Mouse (Mus musculus): Measurements from ENCODE around the gene Vangl2. TPM values are rescaled to one million over a fixed set of nuclear protein-coding genes. Genes with fewer than 3 reads are reported as not detected.

Gene Vangl2
- polyA plus RNA-seq, 1 experiment = 2.2 TPM

- Histone ChIP-seq H3K27ac (ENCODE audit: control insufficient read depth, insufficient read depth, low read depth, low read length, poor library complexity) (no peak overlapping the region), H3K4me3 (replicated peaks; ENCODE audit: control insufficient read depth, low read depth, low read length) (no peak overlapping the region), H3K4me1 (ENCODE audit: control insufficient read depth, insufficient read depth, low read length) (no peaks in the 10 kb centered on the region; the same call in 1 of the 2 replicates)
- WGBS = 87% methylated on average over 5 of the region's 5 CpGs
- TF ChIP-seq POLR2A (IDR thresholded peaks at IDR 0.05; ENCODE audit: borderline replicate concordance, control insufficient read depth, low read depth, low read length) = no peak
- no peak for TF ChIP-seq CTCF (IDR thresholded peaks at IDR 0.05; ENCODE audit: control insufficient read depth, insufficient read depth, low read length)
These were observed 67.5 kb downstream of the Vangl2 start for GRCm38 (mm10) chr1:171960726-171961125.

DNA sequence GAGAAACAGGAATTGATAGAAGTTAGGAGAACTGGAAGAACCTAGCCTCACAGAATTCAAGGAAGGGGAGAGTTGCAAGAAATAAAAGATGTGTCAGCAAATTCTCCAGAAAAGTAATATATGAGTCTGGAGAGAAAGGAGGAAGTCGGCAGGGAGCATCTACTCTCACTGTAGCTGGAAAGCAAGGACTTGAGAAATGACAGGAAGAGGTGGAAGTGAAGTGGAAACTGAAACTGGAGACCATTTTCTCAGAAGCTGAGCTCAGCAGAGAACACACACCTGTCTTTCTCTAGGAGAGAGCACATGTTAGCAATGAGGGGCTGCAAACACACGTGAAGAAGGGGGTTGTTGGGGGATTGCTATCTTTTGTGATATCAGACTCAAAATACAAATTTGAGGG lies 70.8 kb downstream of the Vangl2 start:
- Histone ChIP-seq H3K27ac (ENCODE audit: control insufficient read depth, insufficient read depth, low read depth, low read length, poor library complexity) (no peak overlapping the region), H3K4me3 (replicated peaks; ENCODE audit: control insufficient read depth, low read depth, low read length) (no peak overlapping the region), H3K4me1 (ENCODE audit: control insufficient read depth, insufficient read depth, low read length) (no peaks in the 10 kb centered on the region; the same call in 1 of the 2 replicates)
- TF ChIP-seq POLR2A (IDR thresholded peaks at IDR 0.05; ENCODE audit: borderline replicate concordance, control insufficient read depth, low read depth, low read length) (no peak), CTCF (IDR thresholded peaks at IDR 0.05; ENCODE audit: control insufficient read depth, insufficient read depth, low read length) (no peak)
- 7% methylated on average over 2 of the region's 2 CpGs for WGBS

DNA sequence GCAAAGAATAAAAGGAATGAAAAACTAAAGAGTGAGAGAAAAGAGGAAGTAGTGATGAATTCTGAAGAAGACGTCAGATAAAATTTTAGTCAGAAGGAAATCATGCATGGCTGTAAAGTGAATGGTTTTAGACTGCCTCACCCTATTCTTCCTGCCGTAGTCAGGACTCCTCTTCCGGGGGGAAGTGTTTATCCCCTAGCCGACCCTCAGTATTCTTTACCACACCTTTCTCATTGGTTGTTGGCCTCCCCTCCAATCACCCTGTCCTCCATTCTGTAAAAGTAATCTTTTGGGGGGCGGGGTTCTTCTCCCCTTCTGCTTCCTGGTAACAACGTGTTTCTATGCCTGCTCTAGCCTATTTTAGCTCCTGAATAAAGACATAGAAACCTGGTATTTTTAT lies 73.2 kb downstream of the Vangl2 start:
- WGBS = 16% methylated on average over 6 of the region's 6 CpGs
- TF ChIP-seq CTCF (IDR thresholded peaks at IDR 0.05; ENCODE audit: control insufficient read depth, insufficient read depth, low read length) = no peak
- no peak for TF ChIP-seq POLR2A (IDR thresholded peaks at IDR 0.05; ENCODE audit: borderline replicate concordance, control insufficient read depth, low read depth, low read length)
- H3K27ac ChIP-seq (ENCODE audit: control insufficient read depth, insufficient read depth, low read depth, low read length, poor library complexity) = no peak overlapping the region
- H3K4me1 ChIP-seq (ENCODE audit: control insufficient read depth, insufficient read depth, low read length) = no peaks in the 10 kb centered on the region; the same call in 1 of the 2 replicates
- H3K4me3 ChIP-seq (replicated peaks; ENCODE audit: control insufficient read depth, low read depth, low read length) = no peak overlapping the region

Other genes with a start within 250 kb of the Vangl2 start
- 29.3 and 41.8 TPM in 2 replicates for gene Cd84, start 188.7 kb downstream of the Vangl2 start, polyA plus RNA-seq (2011; ENCODE audit: insufficient read depth, insufficient read length, low replicate concordance, missing spikeins)
- 6.1 and 16.0 TPM in 2 replicates for gene Gm10521, start 132.8 kb downstream of the Vangl2 start, polyA plus RNA-seq (2011; ENCODE audit: insufficient read depth, insufficient read length, low replicate concordance, missing spikeins)
- gene Slamf6, start 110.9 kb downstream of the Vangl2 start, polyA plus RNA-seq (2011; ENCODE audit: insufficient read depth, insufficient read length, low replicate concordance, missing spikeins) = 21.2 and 30.2 TPM in 2 replicates
- not detected in 2 replicates for gene Nhlh1, start 29.1 kb upstream of the Vangl2 start, polyA plus RNA-seq (2011; ENCODE audit: insufficient read depth, insufficient read length, low replicate concordance, missing spikeins)
- 35.1 and 45.8 TPM in 2 replicates for gene Copa, start 54.1 kb upstream of the Vangl2 start, polyA plus RNA-seq (2011; ENCODE audit: insufficient read depth, insufficient read length, low replicate concordance, missing spikeins)
- gene Ncstn, start 54.4 kb upstream of the Vangl2 start, polyA plus RNA-seq (2011; ENCODE audit: insufficient read depth, insufficient read length, low replicate concordance, missing spikeins) = 15.7 and 47.9 TPM in 2 replicates
- gene Pex19, start 98.3 kb upstream of the Vangl2 start, polyA plus RNA-seq (2011; ENCODE audit: insufficient read depth, insufficient read length, low replicate concordance, missing spikeins) = 32.8 TPM in 2 replicates
- gene Dcaf8, start 119.6 kb upstream of the Vangl2 start, polyA plus RNA-seq (2011; ENCODE audit: insufficient read depth, insufficient read length, low replicate concordance, missing spikeins) = 56.2 and 72.7 TPM in 2 replicates
- gene Pea15a, start 178.4 kb upstream of the Vangl2 start, polyA plus RNA-seq (2011; ENCODE audit: insufficient read depth, insufficient read length, low replicate concordance, missing spikeins) = 12.7 and 28.0 TPM in 2 replicates
- gene Casq1, start 191.4 kb upstream of the Vangl2 start, polyA plus RNA-seq (2011; ENCODE audit: insufficient read depth, insufficient read length, low replicate concordance, missing spikeins) = 2.8 TPM in 1 of 2 replicates, not detected in the other
- not detected in 2 replicates for gene Atp1a4, start 230.0 kb upstream of the Vangl2 start, polyA plus RNA-seq (2011; ENCODE audit: insufficient read depth, insufficient read length, low replicate concordance, missing spikeins)
- gene Igsf8, start 233.2 kb upstream of the Vangl2 start, polyA plus RNA-seq (2011; ENCODE audit: insufficient read depth, insufficient read length, low replicate concordance, missing spikeins) = 16.4 and 25.4 TPM in 2 replicates